Mouse (Mus musculus): Measurements from ENCODE around the gene Uqcr11. TPM values are rescaled to one million over a fixed set of nuclear protein-coding genes. Genes with fewer than 3 reads are reported as not detected.

The Uqcr11 gene
- total and polyA plus RNA-seq, 2 experiments from 2014 or later, result 379 to 638 TPM

GRCm38 (mm10) chr10:80385811-80386734 is 20.6 kb downstream of the Uqcr11 start:
- H3K4me1 ChIP-seq (ENCODE audit: insufficient read depth, low read length), result peaks cover 16% of the 10 kb centered on the region
- WGBS, result under 1% methylated on average over 34 of the region's 34 CpGs
- peak; percentile 68 for ATAC-seq (ENCODE audit: low FRiP score)

DNA sequence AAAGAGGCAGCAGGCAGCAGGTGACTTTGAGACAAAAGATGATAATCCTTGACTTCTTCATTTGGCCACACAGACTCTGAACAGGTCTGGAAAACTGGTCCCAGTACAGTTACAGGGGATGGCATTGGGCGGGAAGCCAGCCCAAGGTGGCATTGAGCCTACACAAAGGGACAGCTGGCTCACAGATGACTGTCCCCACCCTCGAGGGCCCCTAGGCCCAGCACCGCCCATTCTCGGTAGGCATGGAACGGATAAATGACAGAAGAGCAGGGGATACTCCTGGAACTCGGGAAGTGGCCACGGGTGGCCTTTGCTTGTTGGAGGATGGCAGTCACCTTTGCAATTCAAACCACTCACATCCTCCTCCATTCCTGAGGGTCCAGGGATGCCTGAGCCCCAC is 21.3 kb downstream of the Uqcr11 start:
- peak overlapping the region; percentile 99 for H3K9ac ChIP-seq (replicated peaks; ENCODE audit: low read length, poor library complexity, severe bottlenecking)
- peak overlapping the region; percentile 96 for H3K27ac ChIP-seq (ENCODE audit: low read depth, low read length)
- WGBS, result 3% methylated on average over 7 of the region's 7 CpGs
- H3K4me1 ChIP-seq (ENCODE audit: insufficient read depth, low read length), result peaks cover 16% of the 10 kb centered on the region
- ATAC-seq (ENCODE audit: low FRiP score) (no peak), DNase-seq (ENCODE audit: low spot score) (peak; percentile 55)
- H3K4me3 ChIP-seq (ENCODE audit: low read depth, low read length), result peak overlapping the region; percentile 59
- H3K9me3 ChIP-seq (ENCODE audit: low read length), result no peaks in the 10 kb centered on the region
- peaks cover 20% of the 10 kb centered on the region for H3K36me3 ChIP-seq (ENCODE audit: insufficient read depth, low read length)
- no peak for TF ChIP-seq CTCF (IDR thresholded peaks at IDR 0.05)
- H3K4me2 ChIP-seq (ENCODE audit: low read depth, low read length, poor library complexity, severe bottlenecking), result peak overlapping the region; percentile 94
- no peaks in the 10 kb centered on the region for H3K27me3 ChIP-seq (ENCODE audit: insufficient read depth, low read length)

More at GRCm38 (mm10) chr10:80385811-80386734, 20.6 kb downstream of the Uqcr11 start:
- H3K4me3 ChIP-seq (ENCODE audit: low read depth, low read length), result peak overlapping the region; percentile 59
- H3K9ac ChIP-seq (replicated peaks; ENCODE audit: low read length, poor library complexity, severe bottlenecking), result peak overlapping the region; percentile 99
- DNase-seq (ENCODE audit: low spot score), result peak; percentile 89
- H3K36me3 ChIP-seq (ENCODE audit: insufficient read depth, low read length), result peaks cover 16% of the 10 kb centered on the region
- H3K27me3 ChIP-seq (ENCODE audit: insufficient read depth, low read length), result no peaks in the 10 kb centered on the region
- H3K9me3 ChIP-seq (ENCODE audit: low read length), result no peaks in the 10 kb centered on the region
- H3K27ac ChIP-seq (ENCODE audit: low read depth, low read length), result peak overlapping the region; percentile 96
- no peak; the same call in 1 of the 2 replicates for TF ChIP-seq CTCF (IDR thresholded peaks at IDR 0.05)
- H3K4me2 ChIP-seq (ENCODE audit: low read depth, low read length, poor library complexity, severe bottlenecking), result peak overlapping the region; percentile 94

GRCm38 (mm10) chr10:80384709-80385108 is 21.9 kb downstream of the Uqcr11 start:
- Histone ChIP-seq H3K4me1 (ENCODE audit: insufficient read depth, low read length) (peaks cover 16% of the 10 kb centered on the region), H3K27ac (ENCODE audit: low read depth, low read length) (peak overlapping the region; percentile 96), H3K36me3 (ENCODE audit: insufficient read depth, low read length) (peaks cover 25% of the 10 kb centered on the region), H3K9me3 (ENCODE audit: low read length) (no peaks in the 10 kb centered on the region), H3K27me3 (ENCODE audit: insufficient read depth, low read length) (no peaks in the 10 kb centered on the region), H3K4me2 (ENCODE audit: low read depth, low read length, poor library complexity, severe bottlenecking) (peak overlapping the region; percentile 94), H3K4me3 (ENCODE audit: low read depth, low read length) (peak overlapping the region; percentile 59), H3K9ac (replicated peaks; ENCODE audit: low read length, poor library complexity, severe bottlenecking) (peak overlapping the region; percentile 99)
- no peak for ATAC-seq (ENCODE audit: low FRiP score)
- WGBS, result 43% methylated on average over 7 of the region's 7 CpGs
- no peak for DNase-seq (ENCODE audit: low spot score)
- TF ChIP-seq CTCF (IDR thresholded peaks at IDR 0.05), result no peak

DNA sequence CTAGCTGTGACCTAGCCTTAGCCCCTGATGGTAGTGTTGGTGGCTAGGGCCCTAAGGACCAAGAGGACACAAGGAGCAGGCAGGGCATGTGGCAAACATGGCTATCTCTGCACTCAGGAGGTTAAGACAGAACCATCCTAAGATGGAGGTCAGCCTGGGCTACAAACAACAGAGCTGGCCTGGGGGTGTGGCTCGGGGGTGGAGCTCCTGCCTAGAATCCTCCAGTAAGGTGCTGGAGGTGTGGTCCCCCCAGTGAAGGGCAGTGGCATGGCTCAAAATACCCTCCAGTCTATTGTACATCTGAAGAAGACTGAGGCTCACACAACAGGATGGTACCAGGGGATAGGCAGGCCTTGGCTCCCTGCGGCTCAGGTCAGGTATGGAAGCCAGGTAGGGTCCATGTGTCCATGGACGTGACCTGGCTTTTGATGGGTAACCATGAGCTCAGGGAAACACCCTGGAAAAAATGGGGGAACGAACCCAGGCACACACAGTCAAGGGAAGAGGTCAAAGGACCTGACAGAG is 22.5 kb downstream of the Uqcr11 start:
- no peak for TF ChIP-seq CTCF (IDR thresholded peaks at IDR 0.05)
- 83% methylated on average over 4 of the region's 4 CpGs for WGBS
- Histone ChIP-seq H3K4me2 (ENCODE audit: low read depth, low read length, poor library complexity, severe bottlenecking) (peak overlapping the region; percentile 94), H3K36me3 (ENCODE audit: insufficient read depth, low read length) (peaks cover 31% of the 10 kb centered on the region), H3K27me3 (ENCODE audit: insufficient read depth, low read length) (no peaks in the 10 kb centered on the region), H3K4me1 (ENCODE audit: insufficient read depth, low read length) (peaks cover 16% of the 10 kb centered on the region), H3K4me3 (ENCODE audit: low read depth, low read length) (peak overlapping the region; percentile 59), H3K9ac (replicated peaks; ENCODE audit: low read length, poor library complexity, severe bottlenecking) (peak overlapping the region; percentile 99), H3K9me3 (ENCODE audit: low read length) (no peaks in the 10 kb centered on the region), H3K27ac (ENCODE audit: low read depth, low read length) (peak overlapping the region; percentile 96; the same call in 1 of the 2 replicates)
- DNase-seq (ENCODE audit: low spot score) (no peak), ATAC-seq (ENCODE audit: low FRiP score) (no peak)

DNA sequence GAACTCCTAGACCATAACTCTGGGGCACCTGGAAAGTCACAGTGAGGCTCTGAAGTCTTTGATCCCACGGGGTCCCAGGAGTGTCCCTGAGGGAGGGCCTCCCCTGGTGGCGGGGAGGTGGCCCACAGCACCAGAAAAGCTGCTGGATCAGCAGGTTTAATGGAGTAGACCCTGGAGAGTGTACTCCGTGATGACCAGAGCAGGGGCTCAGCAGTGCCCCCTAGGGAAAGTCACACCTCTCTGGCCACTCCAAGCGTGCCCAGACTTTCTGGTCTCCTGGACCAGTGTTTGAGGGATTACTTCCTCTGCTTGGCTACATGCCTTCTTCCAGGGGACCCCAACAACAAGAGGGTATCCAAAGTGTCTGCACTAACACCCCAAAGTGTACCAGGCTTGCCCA is 23.2 kb downstream of the Uqcr11 start:
- Histone ChIP-seq H3K27me3 (ENCODE audit: insufficient read depth, low read length) (no peaks in the 10 kb centered on the region), H3K9ac (replicated peaks; ENCODE audit: low read length, poor library complexity, severe bottlenecking) (peak overlapping the region; percentile 99), H3K9me3 (ENCODE audit: low read length) (no peaks in the 10 kb centered on the region), H3K4me2 (ENCODE audit: low read depth, low read length, poor library complexity, severe bottlenecking) (peak overlapping the region; percentile 94), H3K36me3 (ENCODE audit: insufficient read depth, low read length) (peaks cover 31% of the 10 kb centered on the region), H3K4me3 (ENCODE audit: low read depth, low read length) (peak overlapping the region; percentile 59), H3K4me1 (ENCODE audit: insufficient read depth, low read length) (peaks cover 14% of the 10 kb centered on the region), H3K27ac (ENCODE audit: low read depth, low read length) (no peak overlapping the region)
- no peak for DNase-seq (ENCODE audit: low spot score)
- peak; percentile 47 for TF ChIP-seq CTCF (IDR thresholded peaks at IDR 0.05)
- no peak for ATAC-seq (ENCODE audit: low FRiP score)
- WGBS, result 51% methylated on average over 4 of the region's 4 CpGs

Data from midbrain, postnatal 0 days (tissue).